Mouse (Mus musculus) cerebellum, adult 2 months (tissue): Measurements from ENCODE around the gene Sidt1. TPM values are rescaled to one million over a fixed set of nuclear protein-coding genes. Genes with fewer than 3 reads are reported as not detected.

ENCODE experiments used
- DNase-seq, 2 experiments: peaks; one replicate each; pipeline ENCODE4 v3.0.0; 2021
- H3K27ac ChIP-seq: fragments of 200-500 bp; 2 replicates; pipeline ENCODE4 v1.5.1; 2012; ENCODE audit warnings: low read length, control low read depth, inconsistent platforms; ENCODE audit not compliant: insufficient read depth
- H3K27me3 ChIP-seq: fragments of 200-500 bp; 2 replicates; pipeline ENCODE4 v1.6.1; 2012; ENCODE audit warnings: inconsistent platforms, mild to moderate bottlenecking, low read length, moderate library complexity; ENCODE audit not compliant: control insufficient read depth, insufficient read depth
- H3K4me1 ChIP-seq: fragments of 200-500 bp; 2 replicates; pipeline ENCODE4 v1.6.1; 2011; ENCODE audit warnings: low read length; ENCODE audit not compliant: control insufficient read depth, insufficient read depth
- H3K4me3 ChIP-seq: fragments of 200-500 bp; replicated peaks from 2 replicates; pipeline ENCODE3; 2011; ENCODE audit warnings: mild to moderate bottlenecking, low read depth, low read length, control low read depth; ENCODE audit not compliant: insufficient read depth
- CTCF ChIP-seq: fragments of 200-500 bp; IDR thresholded peaks from 2 replicates; pipeline ENCODE4 v1.5.1; 2011; ENCODE audit warnings: low read depth, mild to moderate bottlenecking, control low read depth, low read length, moderate library complexity, borderline replicate concordance; ENCODE audit not compliant: insufficient read depth
- POLR2A ChIP-seq: fragments of 200-500 bp; IDR thresholded peaks from 2 replicates; pipeline ENCODE4 v1.6.1; 2011; ENCODE audit warnings: low read length, control low read depth, borderline replicate concordance; ENCODE audit not compliant: insufficient read depth
- WGBS: fragments of 180-500 bp; shearing (Covaris S2); methylation state at CpG from one replicate; pipeline ENCODE4 v1.1.7; 2018; 5-methylcytosine and 5-hydroxymethylcytosine counted together
- polyA plus RNA-seq: library from polyadenylated mRNA; depleted of rRNA; stranded (reverse); fragments of >200 nt; gene quantifications from 2 replicates; pipeline ENCODE4 v1.2.3, GENCODE M21; 2012; rRNA removed

Sidt1 gene
- polyA plus RNA-seq = 32.9 and 37.6 TPM in 2 replicates

DNA sequence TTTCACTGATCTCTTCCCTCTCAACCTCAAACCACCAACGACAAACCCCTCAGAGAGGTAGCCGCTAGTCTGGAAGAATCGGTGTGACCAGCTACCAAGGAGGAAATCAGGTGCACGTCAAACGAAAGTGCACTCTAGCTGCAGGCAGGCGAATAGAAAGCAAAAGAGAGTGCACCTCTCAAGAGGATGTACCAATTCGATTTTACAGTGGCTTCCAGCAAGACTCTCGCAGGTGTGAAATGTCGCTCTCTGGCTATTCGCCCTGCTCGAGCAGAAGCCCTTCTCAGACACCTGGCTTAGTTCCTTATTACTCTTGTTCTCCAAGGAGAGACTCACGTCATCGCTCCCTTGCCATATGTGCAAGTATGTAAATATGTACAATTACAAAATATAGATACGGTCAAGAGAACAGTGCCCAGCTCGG is at the start of gene Sidt1:
Gene Sidt1 (minus strand): TSS at position 336 of the 424 bp plus-strand sequence.
- H3K4me3 ChIP-seq = peak within 1 kb of the TSS; percentile 76
- WGBS = 2% methylated on average over 15 of the region's 15 CpGs

DNA sequence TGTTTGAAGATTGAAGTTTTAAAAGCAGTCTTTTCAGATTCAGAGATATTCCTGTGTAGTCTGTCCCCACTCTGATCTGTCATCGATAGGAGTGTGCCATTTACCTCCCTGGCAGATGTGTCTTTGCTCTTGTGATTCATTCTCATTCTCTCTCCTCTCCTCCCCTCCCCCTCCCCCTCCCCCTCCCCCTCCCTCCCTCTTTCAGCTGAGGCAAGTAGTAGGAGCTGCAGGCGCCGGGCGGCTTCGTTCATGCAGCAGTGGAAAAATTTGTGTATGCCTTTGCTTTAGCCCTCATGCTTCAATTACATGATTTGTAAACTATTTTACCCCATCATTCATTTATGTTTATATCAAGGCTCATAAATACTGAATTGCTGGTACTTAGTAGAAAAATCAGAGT is 48.6 kb upstream of the Sidt1 start:
- WGBS = 53% methylated on average over 5 of the region's 5 CpGs
- Histone ChIP-seq H3K27me3 (no peaks in the 10 kb centered on the region), H3K4me3 (no peak overlapping the region), H3K27ac (no peak overlapping the region), H3K4me1 (no peaks in the 10 kb centered on the region)
- TF ChIP-seq POLR2A (no peak), CTCF (no peak)
- no peak for DNase-seq

More for the DNA sequence above, at the start of gene Sidt1:
- TF ChIP-seq POLR2A (peak; percentile 55; the same call in 1 of the 2 replicates), CTCF (no peak)
- no peaks in the 10 kb centered on the region for H3K27me3 ChIP-seq
- peak in 1 of 2 experiments; percentile 84 for DNase-seq
- no peaks in the 10 kb centered on the region for H3K4me1 ChIP-seq
- peak within 1 kb of the TSS; percentile 85 for H3K27ac ChIP-seq

DNA sequence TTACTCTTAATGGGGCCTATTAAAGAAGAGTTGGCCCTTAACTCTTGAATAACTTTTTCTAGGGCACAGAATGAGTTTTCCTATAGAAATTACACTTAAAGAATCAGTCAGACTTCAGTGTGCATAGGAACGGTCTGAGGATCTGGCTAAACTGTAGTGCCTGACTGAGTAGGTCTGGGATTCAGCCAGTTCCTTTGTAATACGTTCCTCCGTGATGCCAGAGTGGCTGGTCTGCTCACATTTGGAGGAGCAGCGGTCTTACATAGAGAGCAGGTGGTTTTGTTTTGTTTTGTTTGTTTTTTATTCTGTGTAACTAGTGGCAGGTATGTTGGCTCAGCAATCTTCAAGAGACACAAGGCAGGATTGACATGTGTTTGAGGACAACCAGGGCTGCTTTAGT is 47.0 kb upstream of the Sidt1 start:
- H3K27me3 ChIP-seq = no peaks in the 10 kb centered on the region
- no peak for TF ChIP-seq POLR2A
- TF ChIP-seq CTCF = no peak
- 68% methylated on average over 4 of the region's 4 CpGs for WGBS
- no peak overlapping the region for H3K27ac ChIP-seq
- no peaks in the 10 kb centered on the region for H3K4me1 ChIP-seq
- no peak overlapping the region for H3K4me3 ChIP-seq
- no peak for DNase-seq

DNA sequence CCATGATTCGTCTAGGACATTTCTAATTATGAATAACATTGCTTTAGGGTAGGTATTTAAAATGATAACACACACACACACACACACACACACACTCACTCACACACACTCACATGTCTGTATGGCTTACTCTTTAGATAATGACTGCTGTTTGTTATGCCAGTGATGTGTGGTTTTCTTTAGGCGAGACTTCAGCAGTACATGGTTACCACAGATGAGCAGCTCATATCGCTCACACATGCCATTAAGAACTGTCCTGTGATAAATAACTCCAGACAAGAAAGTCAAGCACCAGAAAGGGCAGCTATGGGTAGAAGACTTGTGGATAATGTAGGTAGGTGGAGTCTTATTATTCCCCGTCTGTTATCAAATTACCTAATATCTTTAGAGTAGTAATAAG is 42.5 kb upstream of the Sidt1 start:
- Histone ChIP-seq H3K4me3 (no peak overlapping the region), H3K27me3 (no peaks in the 10 kb centered on the region), H3K4me1 (no peaks in the 10 kb centered on the region), H3K27ac (no peak overlapping the region)
- no peak for DNase-seq
- 95% methylated on average over 4 of the region's 4 CpGs for WGBS
- no peak for TF ChIP-seq CTCF
- no peak for TF ChIP-seq POLR2A

DNA sequence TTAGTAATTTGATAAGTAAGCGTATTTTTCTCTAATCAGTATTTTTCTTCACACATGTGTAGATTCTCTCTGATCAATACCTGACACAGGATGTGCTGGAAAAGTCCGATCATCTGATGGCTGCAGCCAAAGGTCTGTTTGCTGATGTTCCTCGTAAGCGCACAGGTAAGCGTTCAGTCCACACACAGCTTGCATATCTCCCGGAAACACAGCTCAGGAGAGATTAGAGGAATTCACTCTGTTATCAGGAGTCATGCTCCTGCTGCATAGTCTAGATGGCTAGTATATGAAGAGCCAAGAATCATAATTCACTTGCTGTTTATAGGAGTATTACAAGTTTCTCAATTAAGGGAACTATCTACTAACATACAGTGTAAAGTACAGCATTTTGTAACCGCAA is 32.5 kb upstream of the Sidt1 start:
- Histone ChIP-seq H3K27me3 (no peaks in the 10 kb centered on the region), H3K4me3 (no peak overlapping the region), H3K27ac (no peak overlapping the region), H3K4me1 (no peaks in the 10 kb centered on the region)
- 97% methylated on average over 7 of the region's 7 CpGs for WGBS
- no peak for DNase-seq
- TF ChIP-seq POLR2A (no peak), CTCF (no peak)

DNA sequence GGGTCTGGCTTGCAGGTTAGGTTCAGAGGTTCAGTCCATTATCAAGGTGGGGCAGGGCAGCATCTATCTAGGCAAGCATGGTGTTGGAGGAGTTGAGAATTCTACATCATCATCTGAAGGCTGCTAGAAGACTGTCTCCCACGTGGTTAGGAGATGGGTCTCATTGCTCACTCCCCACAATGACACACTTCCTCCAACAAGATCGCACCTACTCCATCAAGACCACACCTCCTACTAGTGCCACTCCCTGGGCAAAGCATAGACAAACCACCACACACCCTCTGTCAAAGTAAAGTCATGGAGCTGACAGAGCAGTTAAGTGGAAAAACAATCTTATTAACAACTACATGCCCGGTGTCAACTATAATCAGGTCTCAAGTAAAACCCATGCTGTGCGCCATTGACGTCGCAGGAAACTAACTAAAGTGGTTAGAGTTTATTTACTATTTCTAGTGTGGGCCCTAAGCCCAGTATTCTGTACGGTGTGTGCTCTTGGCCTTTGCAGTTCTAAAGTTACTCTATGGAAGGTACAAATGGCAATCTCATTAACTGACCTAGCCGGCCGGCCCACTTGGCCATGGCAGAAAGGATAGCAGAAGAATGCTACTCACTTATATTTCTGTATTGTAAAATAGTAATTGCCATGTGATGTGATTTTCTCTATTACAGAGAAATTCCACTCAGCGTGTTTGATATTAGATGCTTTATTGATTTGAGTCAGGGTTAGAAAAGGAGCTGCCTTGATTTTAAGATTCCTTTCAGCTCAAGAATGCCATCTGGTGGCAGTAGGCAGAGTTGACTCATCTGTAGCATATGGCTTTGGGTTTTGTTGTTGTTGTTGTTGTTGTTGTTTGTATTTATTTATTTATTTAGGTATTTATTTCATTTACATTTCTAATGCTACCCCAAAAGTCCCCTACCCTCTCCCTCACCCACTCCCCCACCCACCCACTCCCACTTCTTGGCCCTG is 29.2 kb upstream of the Sidt1 start:
- H3K27ac ChIP-seq = no peak overlapping the region
- no peak overlapping the region for H3K4me3 ChIP-seq
- TF ChIP-seq CTCF (peak; percentile 50; the same call in 1 of the 2 replicates), POLR2A (no peak)
- DNase-seq = peak; percentile 46 to 51
- no peaks in the 10 kb centered on the region for H3K4me1 ChIP-seq
- no peaks in the 10 kb centered on the region for H3K27me3 ChIP-seq
- WGBS = 77% methylated on average over 10 of the region's 10 CpGs

DNA sequence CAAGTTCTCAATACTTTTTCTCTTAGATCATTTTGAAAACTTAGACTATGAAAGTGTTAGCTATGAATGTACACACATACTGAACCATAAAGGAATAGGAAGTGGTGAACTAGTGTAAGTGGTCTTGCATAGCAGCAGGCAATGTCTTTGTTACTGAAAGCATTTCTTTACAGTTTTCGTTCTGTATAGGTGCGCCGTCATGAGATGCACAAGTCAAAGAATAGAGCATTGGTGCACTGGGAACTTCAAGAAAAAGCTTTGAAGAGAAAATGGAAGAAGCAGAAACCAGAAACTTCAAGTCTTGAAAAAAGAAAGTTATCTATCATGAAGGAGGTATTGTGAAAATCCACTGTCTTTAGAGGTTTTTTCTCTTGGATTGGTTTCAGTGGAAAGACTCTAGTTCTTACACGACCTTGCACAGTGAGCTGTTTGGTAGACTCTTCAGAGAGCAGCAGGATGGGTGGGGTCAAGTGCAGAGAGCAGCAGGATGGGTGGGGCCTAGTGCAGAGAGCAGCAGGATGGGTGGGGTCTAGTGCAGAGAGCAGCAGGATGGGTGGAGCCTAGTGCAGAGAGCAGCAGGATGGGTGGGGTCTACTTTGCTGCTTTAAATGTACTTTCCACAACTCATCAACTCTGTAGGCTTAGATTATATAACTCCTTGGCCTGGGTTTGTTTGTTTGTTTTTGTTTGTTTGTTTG is 24.7 kb upstream of the Sidt1 start:
- TF ChIP-seq CTCF = no peak
- no peak overlapping the region for H3K4me3 ChIP-seq
- no peak overlapping the region for H3K27ac ChIP-seq
- DNase-seq = no peak
- 74% methylated on average over 4 of the region's 4 CpGs for WGBS
- H3K4me1 ChIP-seq = no peaks in the 10 kb centered on the region
- H3K27me3 ChIP-seq = no peaks in the 10 kb centered on the region

DNA sequence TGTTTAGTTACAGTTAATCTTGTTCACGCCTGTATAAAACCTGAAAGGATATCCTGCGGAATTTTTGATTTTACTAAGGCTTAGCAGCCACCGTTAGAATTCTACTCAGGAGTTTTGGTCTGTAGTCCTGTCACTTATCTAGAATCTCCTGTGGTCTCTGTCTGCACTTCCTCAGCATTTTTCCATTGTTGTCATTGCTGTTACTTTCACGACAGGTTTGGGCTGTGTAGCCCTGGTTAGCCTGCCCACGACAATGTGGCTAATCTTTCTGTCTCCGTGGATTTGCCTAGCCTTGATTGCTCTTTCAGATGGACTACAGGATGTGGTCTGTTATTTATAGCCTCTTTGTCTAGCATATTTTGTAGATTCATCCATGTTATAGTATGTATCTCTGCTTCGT is 23.3 kb upstream of the Sidt1 start:
- H3K4me1 ChIP-seq = no peaks in the 10 kb centered on the region
- no peaks in the 10 kb centered on the region for H3K27me3 ChIP-seq
- no peak for TF ChIP-seq CTCF
- TF ChIP-seq POLR2A = no peak
- no peak overlapping the region for H3K4me3 ChIP-seq
- DNase-seq = no peak
- WGBS = 90% methylated on average over 7 of the region's 7 CpGs
- no peak overlapping the region for H3K27ac ChIP-seq
